35 mouse cellular contexts compared by ENCODE assay signal in genomic region chr4:75291142-75291541, GRCm38 (mm10).
"Had no signal": no experiment of that assay in that cellular context is flagged by ENCODE, and none has a peak within 500 bp of the region (broad histone marks: within the 10 kb centered on the region; RNA-seq: fewer than 3 reads in every experiment).

No protein-coding gene starts in this region.

- H3K4me1 ChIP-seq: heart, embryonic 12.5 days; heart, embryonic 13.5 days; heart, embryonic 15.5 days; hindbrain, embryonic 10.5 days; hindbrain, embryonic 12.5 days; hindbrain, embryonic 13.5 days; hindbrain, embryonic 15.5 days; intestine, embryonic 15.5 days; kidney, embryonic 15.5 days had no signal

- H3K9ac ChIP-seq: heart, embryonic 12.5 days; heart, embryonic 13.5 days; heart, embryonic 15.5 days; hindbrain, embryonic 12.5 days; hindbrain, embryonic 13.5 days; hindbrain, embryonic 14.5 days; hindbrain, embryonic 15.5 days; intestine, embryonic 15.5 days; kidney, embryonic 15.5 days had no signal

- H3K27me3 ChIP-seq: heart, embryonic 12.5 days; heart, embryonic 13.5 days; heart, embryonic 15.5 days; hindbrain, embryonic 12.5 days; hindbrain, embryonic 13.5 days; hindbrain, embryonic 15.5 days; intestine, embryonic 15.5 days; kidney, embryonic 15.5 days had no signal

- ATAC-seq: hindbrain, embryonic 16.5 days; hindbrain, postnatal 0 days; inflammation-experienced regulatory T-cells, adult 6 months; intestine, embryonic 15.5 days; intestine, embryonic 16.5 days; intestine, postnatal 0 days had no signal

- H3K9me3 ChIP-seq: heart, embryonic 12.5 days; heart, embryonic 13.5 days; heart, embryonic 15.5 days; hindbrain, embryonic 10.5 days; hindbrain, embryonic 12.5 days; hindbrain, embryonic 13.5 days; hindbrain, embryonic 15.5 days; intestine, embryonic 15.5 days; kidney, embryonic 15.5 days had no signal

- H3K27ac ChIP-seq: heart, embryonic 13.5 days; heart, embryonic 15.5 days; hindbrain, embryonic 10.5 days; hindbrain, embryonic 12.5 days; hindbrain, embryonic 13.5 days; hindbrain, embryonic 14.5 days; hindbrain, embryonic 15.5 days; hindbrain, postnatal 0 days; intestine, embryonic 15.5 days; kidney, embryonic 15.5 days; kidney, postnatal 0 days; layer of hippocampus, adult 2 months; left cerebral cortex, adult 2 months had no signal

- H3K4me2 ChIP-seq: heart, embryonic 11.5 days; heart, embryonic 12.5 days; heart, embryonic 13.5 days; heart, embryonic 15.5 days; hindbrain, embryonic 12.5 days; hindbrain, embryonic 13.5 days; hindbrain, embryonic 14.5 days; hindbrain, embryonic 15.5 days; intestine, embryonic 15.5 days; kidney, embryonic 15.5 days had no signal

- H3K4me3 ChIP-seq: heart, embryonic 12.5 days; heart, embryonic 13.5 days; heart, embryonic 15.5 days; hindbrain, embryonic 10.5 days; hindbrain, embryonic 12.5 days; hindbrain, embryonic 13.5 days; hindbrain, embryonic 15.5 days; intestine, embryonic 15.5 days; kidney, embryonic 15.5 days; layer of hippocampus, adult 2 months; left cerebral cortex, adult 2 months had no signal

- H3K36me3 ChIP-seq: heart, embryonic 12.5 days; heart, embryonic 13.5 days; heart, embryonic 15.5 days; hindbrain, embryonic 10.5 days; hindbrain, embryonic 12.5 days; hindbrain, embryonic 13.5 days; hindbrain, embryonic 15.5 days; intestine, embryonic 15.5 days; kidney, embryonic 15.5 days had no signal

- DNase-seq: heart, postnatal 10 days; heart, postnatal 14 days; heart, postnatal 36 days; heart, postnatal 4 days; kidney, adult 11 months; kidney, adult 18-20 months; kidney, adult 2 months; kidney, adult 8-10 months; kidney, adult 9 months; kidney, postnatal 10 days; kidney, postnatal 14 days; kidney, postnatal 25 days; kidney, postnatal 36 days; kidney, postnatal 4 days; layer of hippocampus, adult 9-11 months; layer of hippocampus, postnatal 36 days had no signal
